Mouse (Mus musculus): ENCODE data around the gene Gm36210. TPM values are rescaled to one million over a fixed set of nuclear protein-coding genes. Genes with fewer than 3 reads are reported as not detected.

The Gm36210 gene
- total RNA-seq (2021), result not detected
- long read RNA-seq, experiment 1, partial matches to known transcripts, result 0 of 1 reads
- long read RNA-seq, experiment 1, other reads (novel, unspliced or antisense), result 1 of 1 reads
- long read RNA-seq, experiment 2, result 0 reads

DNA sequence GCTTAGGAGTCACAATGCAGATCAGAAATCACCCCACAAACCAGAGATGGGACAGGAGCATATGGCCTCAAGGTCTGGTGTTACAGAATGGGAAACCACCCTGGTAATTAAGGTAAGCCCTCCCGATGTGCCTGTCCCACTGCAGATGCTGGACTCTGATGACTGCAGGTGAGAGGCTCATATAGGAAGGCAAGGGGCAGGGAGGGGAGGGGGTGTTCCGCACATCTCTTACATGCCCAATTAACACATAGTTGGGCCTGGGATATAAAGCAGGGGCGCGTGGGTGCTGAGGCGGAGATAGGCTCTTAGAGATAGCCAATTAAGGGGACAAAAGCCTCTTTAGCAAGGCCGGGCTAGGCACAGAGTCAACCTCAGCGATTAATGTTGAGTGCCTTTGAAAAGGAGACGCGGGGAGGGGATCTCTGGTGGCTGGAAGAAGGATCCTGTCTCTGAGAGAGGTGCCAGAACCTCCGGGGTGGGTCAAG, at the start of gene Gm36210:
Gene Gm36210 (minus strand): TSS at position 51 of the 485 bp plus-strand sequence.
- DNase-seq (ENCODE audit: low spot score in 2 of 2), result peak in 1 of 2 experiments; percentile 9

GRCm38 (mm10) chr7:4953815-4954445, 47.6 kb upstream of the Gm36210 start:
- no peak for DNase-seq (ENCODE audit: low spot score in 2 of 2)

GRCm38 (mm10) chr7:4950561-4951342, 44.4 kb upstream of the Gm36210 start:
- no peak for DNase-seq (ENCODE audit: low spot score in 2 of 2)

GRCm38 (mm10) chr7:4948386-4948785, 42.1 kb upstream of the Gm36210 start:
- no peak for DNase-seq (ENCODE audit: low spot score in 2 of 2)

- peak in 1 of 2 experiments; percentile 83 for DNase-seq (ENCODE audit: low spot score in 2 of 2)
Observed at GRCm38 (mm10) chr7:4947855-4948254, 41.5 kb upstream of the Gm36210 start.

DNA sequence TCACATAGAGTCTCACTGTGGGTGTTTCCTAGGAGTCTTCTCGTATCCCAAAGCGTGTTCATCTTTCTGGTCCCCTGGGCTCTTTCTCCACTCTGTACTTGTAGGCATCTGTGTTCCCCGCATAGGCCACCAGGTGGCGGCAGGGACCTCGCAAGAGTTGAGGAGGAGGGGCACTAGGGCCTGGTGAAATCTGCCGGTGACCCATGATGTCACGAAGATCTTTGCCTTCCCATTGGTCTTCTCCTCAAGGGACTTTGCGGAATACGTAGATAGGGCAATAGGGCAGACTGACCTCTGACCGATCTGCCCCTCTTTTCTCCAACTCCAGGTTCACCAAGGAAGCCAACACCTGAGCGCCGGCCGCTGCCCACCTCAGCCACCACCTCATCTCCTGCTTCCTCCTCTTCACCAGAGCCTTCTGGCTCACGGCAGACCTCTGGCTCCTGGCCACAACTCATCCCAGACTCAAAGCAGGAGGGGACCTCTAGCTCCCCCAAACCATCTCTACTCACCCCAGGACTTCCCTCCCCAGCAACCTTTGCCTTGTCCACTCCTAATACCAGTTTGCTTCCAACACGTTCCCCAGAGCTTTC, 37.0 kb upstream of the Gm36210 start:
- peak; percentile 84 to 89 for DNase-seq (ENCODE audit: low spot score in 2 of 2)

- DNase-seq (ENCODE audit: low spot score in 2 of 2), result no peak
Observed at GRCm38 (mm10) chr7:4942673-4943072, 36.4 kb upstream of the Gm36210 start.

DNA sequence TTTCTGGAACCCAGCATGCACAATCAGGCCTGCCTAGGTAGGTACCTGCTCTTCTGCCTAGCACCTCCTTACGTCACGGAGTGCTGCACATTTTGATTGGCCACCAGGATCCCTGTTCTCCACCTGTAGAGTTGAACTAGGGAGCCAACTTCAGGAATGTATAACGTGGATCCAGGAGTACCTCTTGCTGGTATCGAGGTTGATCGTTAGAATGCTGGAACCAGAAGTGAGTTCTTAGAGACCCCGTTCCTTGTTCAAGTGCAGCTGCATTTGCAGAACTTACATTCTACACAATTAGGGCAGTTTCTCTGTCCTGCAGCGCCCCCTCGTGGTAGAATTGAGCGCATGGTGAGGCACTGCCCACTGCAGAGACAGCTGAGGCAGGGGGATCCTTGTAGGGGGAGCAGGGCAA, 33.8 kb upstream of the Gm36210 start:
- DNase-seq (ENCODE audit: low spot score in 2 of 2), result peak; percentile 69 to 79

- DNase-seq (ENCODE audit: low spot score in 2 of 2), result peak in 1 of 2 experiments; percentile 78
Observed at GRCm38 (mm10) chr7:4938456-4938855, 32.1 kb upstream of the Gm36210 start.

GRCm38 (mm10) chr7:4937392-4937791, 31.1 kb upstream of the Gm36210 start:
- no peak for DNase-seq (ENCODE audit: low spot score in 2 of 2)

DNA sequence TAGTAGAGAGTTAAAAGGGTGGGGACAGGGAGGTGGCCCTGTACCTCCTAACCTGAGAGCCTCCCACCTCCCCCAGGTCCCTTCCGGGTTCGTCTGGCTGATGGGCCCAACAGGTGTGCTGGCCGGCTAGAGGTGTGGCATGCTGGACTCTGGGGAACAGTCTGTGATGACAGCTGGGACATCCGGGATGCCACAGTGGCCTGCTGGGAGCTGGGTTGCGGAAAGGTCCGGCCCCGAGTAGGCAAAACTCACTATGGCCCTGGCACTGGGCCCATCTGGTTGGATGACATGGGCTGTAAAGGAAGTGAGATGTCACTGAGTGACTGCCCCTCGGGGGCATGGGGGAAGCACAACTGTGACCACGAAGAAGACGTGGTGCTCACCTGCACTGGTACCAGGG, 30.5 kb upstream of the Gm36210 start:
- no peak for DNase-seq (ENCODE audit: low spot score in 2 of 2)

GRCm38 (mm10) chr7:4934160-4934914, 28.0 kb upstream of the Gm36210 start:
- DNase-seq (ENCODE audit: low spot score in 2 of 2), result no peak

- DNase-seq (ENCODE audit: low spot score in 2 of 2), result peak in 1 of 2 experiments; percentile 27
Observed at GRCm38 (mm10) chr7:4933103-4933502, 26.8 kb upstream of the Gm36210 start.

- no peak for DNase-seq (ENCODE audit: low spot score in 2 of 2)
Observed at GRCm38 (mm10) chr7:4928323-4928722, 22.0 kb upstream of the Gm36210 start.

DNA sequence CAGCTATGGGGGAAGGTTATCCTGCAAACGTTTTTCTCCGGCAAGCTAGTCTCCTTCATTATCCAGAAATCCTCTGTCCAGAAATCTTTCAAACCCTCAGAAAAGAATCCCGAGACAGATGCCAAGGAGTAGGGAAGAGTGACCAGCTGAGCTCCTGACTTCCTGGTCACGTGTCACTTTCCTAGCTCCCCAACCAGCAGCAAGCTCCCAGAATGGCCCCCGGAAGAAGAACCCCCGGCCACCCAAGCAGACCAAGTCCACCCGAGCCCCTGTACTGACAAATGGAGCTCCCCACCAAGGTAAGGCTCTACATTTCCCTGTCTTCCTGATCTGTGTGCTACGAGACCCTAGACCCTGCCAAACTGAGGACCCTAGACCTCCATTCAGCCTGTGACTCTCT, 21.4 kb upstream of the Gm36210 start:
- DNase-seq (ENCODE audit: low spot score in 2 of 2), result no peak

GRCm38 (mm10) chr7:4926849-4927248, 20.5 kb upstream of the Gm36210 start:
- DNase-seq (ENCODE audit: low spot score in 2 of 2), result no peak

- DNase-seq (ENCODE audit: low spot score in 2 of 2), result peak in 1 of 2 experiments; percentile 82
Observed at GRCm38 (mm10) chr7:4925441-4926381, 19.4 kb upstream of the Gm36210 start, which contains the start of gene Ssc5d. Ssc5d (plus strand) TSS chr7:4925785.

GRCm38 (mm10) chr7:4924891-4925301, 18.6 kb upstream of the Gm36210 start:
- DNase-seq (ENCODE audit: low spot score in 2 of 2), result peak in 1 of 2 experiments; percentile 70

- DNase-seq (ENCODE audit: low spot score in 2 of 2), result no peak
Observed at GRCm38 (mm10) chr7:4924483-4924882, 18.2 kb upstream of the Gm36210 start.
